Mouse (Mus musculus) myocyte (in vitro differentiated cells): ENCODE measurements around the gene Slc5a3. TPM values are rescaled to one million over a fixed set of nuclear protein-coding genes. Genes with fewer than 3 reads are reported as not detected.

Source experiments
- H3K27me3 ChIP-seq: one replicate; pipeline ENCODE4 v1.6.1; 2011; ENCODE audit not compliant: control insufficient read depth, insufficient read depth, insufficient read length
- H3K36me3 ChIP-seq: one replicate; pipeline ENCODE4 v1.6.1; 2011; ENCODE audit not compliant: control insufficient read depth, insufficient read depth
- H3K4me2 ChIP-seq: one replicate; pipeline ENCODE4 v1.6.1; 2011; ENCODE audit warnings: low read depth, control low read depth
- H3K4me3 ChIP-seq: one replicate; pipeline ENCODE4 v1.5.1; 2011; ENCODE audit warnings: mild to moderate bottlenecking, control low read depth, moderate library complexity
- H3K79me2 ChIP-seq: one replicate; pipeline ENCODE4 v1.6.1; 2011; ENCODE audit not compliant: control insufficient read depth, insufficient read depth
- H3ac ChIP-seq: one replicate; pipeline ENCODE4 v1.6.1; 2011; ENCODE audit not compliant: control insufficient read depth, insufficient read length
- CEBPB ChIP-seq: IDR thresholded peaks from 2 replicates; pipeline ENCODE4 v1.6.1; 2011; ENCODE audit warnings: mild to moderate bottlenecking, moderate library complexity; ENCODE audit not compliant: poor library complexity, insufficient read depth, severe bottlenecking
- E2F4 ChIP-seq: IDR thresholded peaks from one replicate; pipeline ENCODE4 v1.6.1; 2011; ENCODE audit warnings: mild to moderate bottlenecking, control low read depth, moderate library complexity; ENCODE audit not compliant: insufficient read depth
- MAX ChIP-seq: IDR thresholded peaks from one replicate; pipeline ENCODE4 v1.6.1; 2011; ENCODE audit warnings: low read depth, mild to moderate bottlenecking, control low read depth
- MYOD1 ChIP-seq, 3 experiments: IDR thresholded peaks; one replicate each; pipeline ENCODE4 v1.6.1; 2011; ENCODE audit warnings: control low read depth in 2 of 3, low read depth in 2 of 3, mild to moderate bottlenecking in 2 of 3, moderate library complexity in 1 of 3; ENCODE audit not compliant: insufficient read length in 2 of 3, control insufficient read depth in 1 of 3
- MYOG ChIP-seq, 3 experiments: IDR thresholded peaks; one replicate each; pipeline ENCODE4 v1.6.1; 2011; ENCODE audit warnings: control low read depth in 2 of 3, low read depth in 2 of 3, mild to moderate bottlenecking in 2 of 3; ENCODE audit not compliant: insufficient read length in 2 of 3, control insufficient read depth in 1 of 3, insufficient read depth in 1 of 3
- POLR2A ChIP-seq: IDR thresholded peaks from one replicate; pipeline ENCODE4 v1.6.1; 2011; ENCODE audit warnings: low read depth, mild to moderate bottlenecking, control low read depth, moderate library complexity; ENCODE audit not compliant: insufficient read length
- POLR2AphosphoS2 ChIP-seq: IDR thresholded peaks from one replicate; pipeline ENCODE4 v1.6.1; 2011; ENCODE audit warnings: low read depth, control low read depth; ENCODE audit not compliant: insufficient read length
- REST ChIP-seq: IDR thresholded peaks from one replicate; pipeline ENCODE4 v1.6.1; 2011; ENCODE audit warnings: mild to moderate bottlenecking, control low read depth, moderate library complexity; ENCODE audit not compliant: insufficient read depth, insufficient read length
- SRF ChIP-seq: IDR thresholded peaks from one replicate; pipeline ENCODE4 v1.6.1; 2011; ENCODE audit warnings: low read depth; ENCODE audit not compliant: control insufficient read depth, insufficient read length
- TCF12 ChIP-seq: IDR thresholded peaks from one replicate; pipeline ENCODE4 v1.6.1; 2011; ENCODE audit warnings: mild to moderate bottlenecking, control low read depth; ENCODE audit not compliant: poor library complexity, insufficient read depth, severe bottlenecking
- TCF3 ChIP-seq: IDR thresholded peaks from one replicate; pipeline ENCODE4 v1.6.1; 2011; ENCODE audit warnings: low read depth, control low read depth; ENCODE audit not compliant: insufficient read length
- USF1 ChIP-seq: IDR thresholded peaks from one replicate; pipeline ENCODE4 v1.6.1; 2011; ENCODE audit warnings: low read depth, mild to moderate bottlenecking, control low read depth, moderate library complexity
- polyA plus RNA-seq: library from polyadenylated mRNA; unstranded; fragments of >200 nt; fragmentation: generic; extraction: Trizol; gene quantifications from one replicate; pipeline ENCODE4 v1.2.1, GENCODE M21; 2012; ENCODE audit warnings: missing spikeins

Gene Slc5a3
- 1.2 TPM for polyA plus RNA-seq

GRCm38 (mm10) chr16:92057852-92058643, at the start of gene Slc5a3, which contains the start of the genes Mrps6 and Gm49711:
Gene Slc5a3 (plus strand): TSS chr16:92058322.
Gene Mrps6 (plus strand): TSS chr16:92058270.
Gene Gm49711 (plus strand): TSS chr16:92058316.
- Histone ChIP-seq H3K79me2 (peaks cover 44% of the 10 kb centered on the region), H3K4me3 (peak within 1 kb of the TSS; percentile 50), H3K4me2 (peak within 1 kb of the TSS; percentile 86), H3K27me3 (no peaks in the 10 kb centered on the region), H3ac (peak within 1 kb of the TSS; percentile 68), H3K36me3 (peaks cover 9% of the 10 kb centered on the region)
- TF ChIP-seq REST (no peak), POLR2A (peak; percentile 97), MYOG (IDR thresholded peaks at IDR 0.05; ENCODE audit: control insufficient read depth in 1 of 3, insufficient read depth in 1 of 3, insufficient read length in 2 of 3, low read depth in 2 of 3) (no peak), SRF (peak; percentile 15), MYOD1 (IDR thresholded peaks at IDR 0.05; ENCODE audit: control insufficient read depth in 1 of 3, insufficient read length in 2 of 3, low read depth in 2 of 3) (peak in 1 of 3 experiments; percentile 3), USF1 (no peak), TCF12 (no peak), POLR2AphosphoS2 (peak; percentile 94), E2F4 (no peak)

GRCm38 (mm10) chr16:92009586-92009985, 48.5 kb upstream of the Slc5a3 start:
- Histone ChIP-seq H3K36me3 (no peaks in the 10 kb centered on the region), H3K27me3 (no peaks in the 10 kb centered on the region), H3K4me2 (no peak overlapping the region), H3K4me3 (no peak overlapping the region), H3K79me2 (no peaks in the 10 kb centered on the region), H3ac (no peak overlapping the region)
- TF ChIP-seq POLR2A = no peak
- TF ChIP-seq CEBPB = no peak
- TF ChIP-seq TCF3 = no peak
- TF ChIP-seq REST = no peak
- TF ChIP-seq SRF = no peak
- no peak for TF ChIP-seq POLR2AphosphoS2
- no peak for TF ChIP-seq MYOG (IDR thresholded peaks at IDR 0.05; ENCODE audit: control insufficient read depth in 1 of 3, insufficient read depth in 1 of 3, insufficient read length in 2 of 3, low read depth in 2 of 3)
- TF ChIP-seq MAX = no peak
- no peak for TF ChIP-seq MYOD1 (IDR thresholded peaks at IDR 0.05; ENCODE audit: control insufficient read depth in 1 of 3, insufficient read length in 2 of 3, low read depth in 2 of 3)

DNA sequence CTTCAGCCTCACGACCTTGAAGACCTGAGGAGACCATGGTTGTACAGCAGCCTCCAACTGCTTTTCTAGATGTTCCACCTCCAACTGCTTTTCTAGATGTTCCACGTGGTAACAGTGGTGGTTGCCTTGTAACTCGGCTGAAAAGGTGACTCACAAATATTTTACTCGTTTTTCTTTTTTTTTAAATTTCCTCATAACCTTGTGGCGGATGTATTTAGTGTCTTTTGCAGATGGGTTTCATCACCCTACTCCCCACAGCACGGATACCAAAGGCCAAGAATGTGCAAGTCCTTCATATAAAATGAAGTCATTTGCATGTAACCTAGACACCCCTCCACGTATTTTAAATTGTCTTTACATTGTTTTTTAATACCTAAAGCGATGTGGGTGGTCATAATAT, 41.3 kb upstream of the Slc5a3 start:
- Histone ChIP-seq H3K4me2 (no peak overlapping the region), H3K4me3 (no peak overlapping the region), H3K27me3 (no peaks in the 10 kb centered on the region), H3K79me2 (no peaks in the 10 kb centered on the region), H3K36me3 (no peaks in the 10 kb centered on the region), H3ac (no peak overlapping the region)
- peak; percentile 8 for TF ChIP-seq MAX
- no peak for TF ChIP-seq E2F4
- peak; percentile 92 for TF ChIP-seq CEBPB

DNA sequence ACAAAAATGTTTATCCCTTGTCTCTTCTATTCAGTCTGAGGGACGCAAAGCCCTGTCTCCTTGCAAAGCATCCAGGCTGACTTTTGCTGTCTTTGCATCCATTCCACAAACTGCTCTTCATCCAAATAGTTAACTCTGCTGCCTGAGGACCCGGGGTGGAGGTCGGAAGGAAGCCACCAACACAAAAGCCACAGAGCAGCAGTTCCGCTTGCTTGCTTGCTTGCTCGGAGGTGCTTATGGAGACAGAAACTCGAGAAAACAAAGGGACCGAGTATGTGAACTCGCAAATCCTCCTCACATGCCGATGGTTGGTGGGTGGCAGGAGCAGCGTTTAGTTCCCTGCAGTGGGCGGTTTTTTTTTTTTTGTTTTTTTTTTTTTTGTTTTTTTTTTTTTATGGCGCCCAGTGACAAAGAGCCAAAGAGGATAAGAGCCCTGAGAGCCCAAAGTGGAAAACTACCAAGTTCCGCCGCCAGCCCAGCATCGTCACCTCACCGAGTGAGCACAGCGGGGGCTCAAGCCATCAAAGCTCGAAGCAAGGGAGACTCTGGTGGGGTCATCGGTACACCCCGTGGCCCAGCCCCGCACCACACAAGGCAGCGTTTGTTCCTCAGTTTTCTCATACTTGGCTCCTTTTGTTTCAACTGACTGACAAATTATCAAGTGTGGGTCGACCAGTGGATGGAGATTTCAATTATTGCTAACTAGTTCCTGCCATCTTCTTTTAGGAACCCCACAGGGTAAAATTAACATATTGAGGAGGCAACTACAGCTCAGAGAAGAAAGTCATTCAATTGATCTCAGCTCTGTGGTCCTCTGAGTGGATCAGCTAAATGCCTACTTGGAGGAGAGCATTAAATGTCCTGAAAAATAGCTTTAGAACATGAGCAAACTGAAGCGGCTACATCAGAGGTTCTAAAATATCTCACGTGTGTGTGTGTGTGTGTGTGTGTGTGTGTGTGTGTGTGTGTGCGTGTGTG, 38.7 kb upstream of the Slc5a3 start:
- no peak overlapping the region for H3K4me3 ChIP-seq
- H3K4me2 ChIP-seq = no peak overlapping the region
- H3ac ChIP-seq = no peak overlapping the region
- TF ChIP-seq MYOG (IDR thresholded peaks at IDR 0.05; ENCODE audit: control insufficient read depth in 1 of 3, insufficient read depth in 1 of 3, insufficient read length in 2 of 3, low read depth in 2 of 3) (no peak), CEBPB (no peak), SRF (no peak), TCF12 (no peak), REST (no peak), POLR2A (no peak), E2F4 (no peak), MAX (no peak), MYOD1 (IDR thresholded peaks at IDR 0.05; ENCODE audit: control insufficient read depth in 1 of 3, insufficient read length in 2 of 3, low read depth in 2 of 3) (no peak), TCF3 (no peak), USF1 (no peak), POLR2AphosphoS2 (no peak)
- no peaks in the 10 kb centered on the region for H3K36me3 ChIP-seq
- no peaks in the 10 kb centered on the region for H3K27me3 ChIP-seq
- H3K79me2 ChIP-seq = no peaks in the 10 kb centered on the region
